Mouse (Mus musculus) olfactory bulb, adult 2 months (tissue): ENCODE measurements around the gene Cygb. TPM values are rescaled to one million over a fixed set of nuclear protein-coding genes. Genes with fewer than 3 reads are reported as not detected.

Source experiments
- H3K27ac ChIP-seq: fragments of 200-500 bp; 2 replicates; pipeline ENCODE4 v1.5.1; 2012; ENCODE audit warnings: low read depth, low read length; ENCODE audit not compliant: insufficient read depth
- H3K4me1 ChIP-seq: fragments of 200-500 bp; 2 replicates; pipeline ENCODE4 v1.6.1; 2012; ENCODE audit warnings: low read length; ENCODE audit not compliant: control insufficient read depth, insufficient read depth
- H3K4me3 ChIP-seq: fragments of 200-500 bp; 2 replicates; pipeline ENCODE4 v1.5.1; 2012; ENCODE audit warnings: mild to moderate bottlenecking, low read depth, low read length, moderate library complexity; ENCODE audit not compliant: insufficient read depth
- CTCF ChIP-seq: fragments of 200-500 bp; IDR thresholded peaks from 2 replicates; pipeline ENCODE4 v1.5.1; 2012; ENCODE audit warnings: low read depth, mild to moderate bottlenecking, low read length, moderate library complexity; ENCODE audit not compliant: insufficient read depth
- POLR2A ChIP-seq: fragments of 200-500 bp; IDR thresholded peaks from 2 replicates; pipeline ENCODE4 v1.6.1; 2012; ENCODE audit warnings: mild to moderate bottlenecking, low read depth, low read length, moderate library complexity; ENCODE audit not compliant: insufficient read depth
- WGBS: fragments of 180-500 bp; shearing (Covaris S2); methylation state at CpG from one replicate; pipeline ENCODE4 v1.1.7; 2018; 5-methylcytosine and 5-hydroxymethylcytosine counted together
- polyA plus RNA-seq: library from polyadenylated mRNA; stranded (reverse); fragments of >200 nt; gene quantifications from 2 replicates; pipeline ENCODE4 v1.2.4, GENCODE M21; 2012; ENCODE audit warnings: low replicate concordance; ENCODE audit not compliant: missing spikeins, insufficient read depth, insufficient read length

Gene Cygb
- polyA plus RNA-seq, 1 experiment: not detected

- Histone ChIP-seq H3K4me1 (peaks cover 25% of the 10 kb centered on the region), H3K4me3 (peak overlapping the region; percentile 37), H3K27ac (no peak overlapping the region)
- WGBS: 21% methylated on average over 40 of the region's 40 CpGs
- no peak for TF ChIP-seq POLR2A
- no peak for TF ChIP-seq CTCF
These were observed 30.6 kb downstream of the Cygb start for GRCm38 (mm10) chr11:116623281-116624124.

GRCm38 (mm10) chr11:116621258-116621704 is 32.8 kb downstream of the Cygb start:
- Histone ChIP-seq H3K27ac (no peak overlapping the region), H3K4me1 (peaks cover 25% of the 10 kb centered on the region), H3K4me3 (no peak overlapping the region)
- no peak for TF ChIP-seq CTCF
- 50% methylated on average over 6 of the region's 6 CpGs for WGBS

GRCm38 (mm10) chr11:116620559-116621253 is 33.4 kb downstream of the Cygb start:
- WGBS: 86% methylated on average over 10 of the region's 10 CpGs
- no peak overlapping the region for H3K4me3 ChIP-seq
- TF ChIP-seq POLR2A: no peak
- TF ChIP-seq CTCF: no peak
- no peak overlapping the region for H3K27ac ChIP-seq
- H3K4me1 ChIP-seq: peaks cover 26% of the 10 kb centered on the region

GRCm38 (mm10) chr11:116620073-116620472 is 34.0 kb downstream of the Cygb start:
- Histone ChIP-seq H3K4me1 (peaks cover 29% of the 10 kb centered on the region), H3K4me3 (no peak overlapping the region), H3K27ac (no peak overlapping the region)
- 43% methylated on average over 9 of the region's 9 CpGs for WGBS
- TF ChIP-seq CTCF: no peak
- no peak for TF ChIP-seq POLR2A

GRCm38 (mm10) chr11:116619561-116619960 is 34.6 kb downstream of the Cygb start:
- Histone ChIP-seq H3K27ac (no peak overlapping the region), H3K4me1 (peaks cover 27% of the 10 kb centered on the region), H3K4me3 (no peak overlapping the region)
- no peak for TF ChIP-seq POLR2A
- no peak for TF ChIP-seq CTCF
- 57% methylated on average over 8 of the region's 8 CpGs for WGBS

GRCm38 (mm10) chr11:116619156-116619555 is 35.0 kb downstream of the Cygb start:
- Histone ChIP-seq H3K4me1 (peaks cover 23% of the 10 kb centered on the region), H3K4me3 (no peak overlapping the region), H3K27ac (no peak overlapping the region)
- 77% methylated on average over 7 of the region's 7 CpGs for whole genome bisulfite sequencing
- TF ChIP-seq POLR2A (no peak), CTCF (no peak)

GRCm38 (mm10) chr11:116618666-116619065 is 35.4 kb downstream of the Cygb start:
- no peak overlapping the region for H3K27ac ChIP-seq
- peaks cover 18% of the 10 kb centered on the region for H3K4me1 ChIP-seq
- TF ChIP-seq POLR2A (no peak), CTCF (no peak)
- H3K4me3 ChIP-seq: no peak overlapping the region
- WGBS: 87% methylated on average over 7 of the region's 7 CpGs

- TF ChIP-seq CTCF: no peak
- TF ChIP-seq POLR2A: no peak
- 47% methylated on average over 7 of the region's 7 CpGs for WGBS
- Histone ChIP-seq H3K4me1 (peaks cover 14% of the 10 kb centered on the region), H3K4me3 (no peak overlapping the region), H3K27ac (no peak overlapping the region)
These were observed 36.5 kb downstream of the Cygb start for GRCm38 (mm10) chr11:116617641-116618040.

GRCm38 (mm10) chr11:116616438-116617118 is 37.5 kb downstream of the Cygb start:
- Histone ChIP-seq H3K4me3 (no peak overlapping the region), H3K27ac (no peak overlapping the region), H3K4me1 (peaks cover 14% of the 10 kb centered on the region)
- 80% methylated on average over 10 of the region's 10 CpGs for WGBS
- TF ChIP-seq CTCF (no peak), POLR2A (no peak)
